Mouse (Mus musculus) cerebellum, adult 9-10 months (tissue): ENCODE results near the gene Kbtbd13.

Source experiments
- DNase-seq: peaks from one replicate; pipeline ENCODE4 v3.0.0; 2022

Gene Kbtbd13

DNA sequence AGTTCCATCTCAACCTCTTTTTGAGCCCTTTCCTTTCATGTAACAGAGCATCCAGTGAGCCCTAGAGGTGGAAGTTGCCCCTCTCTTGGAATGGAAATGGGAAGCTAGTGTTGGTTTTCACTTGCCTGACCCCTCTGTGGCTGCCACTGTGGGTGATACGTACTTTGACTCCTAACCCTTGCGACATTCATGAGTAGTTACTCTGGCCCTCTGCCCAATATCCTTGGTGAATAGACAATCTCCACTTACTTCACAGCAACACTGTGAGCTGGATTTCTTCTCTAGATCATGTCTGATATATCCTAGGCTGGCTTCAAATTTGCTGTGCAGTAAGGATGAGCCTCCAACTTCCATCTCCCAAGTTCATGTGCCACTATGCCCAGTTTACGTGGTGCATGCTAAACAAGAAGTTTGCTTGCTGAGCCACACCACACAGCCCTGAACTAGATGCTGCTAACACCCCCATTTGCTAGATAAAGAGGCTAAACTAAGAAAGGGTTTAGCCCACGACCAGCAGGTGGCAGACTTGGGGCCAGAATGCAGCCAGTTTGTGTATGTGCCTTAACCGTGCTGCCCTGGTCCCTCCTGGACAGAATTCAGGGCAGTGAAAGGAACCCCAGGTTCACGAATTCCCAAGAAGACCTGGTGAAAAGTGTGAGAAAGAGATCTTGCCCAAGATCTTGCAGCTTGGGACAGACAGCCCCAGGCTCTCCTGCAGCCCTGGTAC lies 1.3 kb upstream of the Kbtbd13 start:
- DNase-seq, result peak; percentile 37

DNA sequence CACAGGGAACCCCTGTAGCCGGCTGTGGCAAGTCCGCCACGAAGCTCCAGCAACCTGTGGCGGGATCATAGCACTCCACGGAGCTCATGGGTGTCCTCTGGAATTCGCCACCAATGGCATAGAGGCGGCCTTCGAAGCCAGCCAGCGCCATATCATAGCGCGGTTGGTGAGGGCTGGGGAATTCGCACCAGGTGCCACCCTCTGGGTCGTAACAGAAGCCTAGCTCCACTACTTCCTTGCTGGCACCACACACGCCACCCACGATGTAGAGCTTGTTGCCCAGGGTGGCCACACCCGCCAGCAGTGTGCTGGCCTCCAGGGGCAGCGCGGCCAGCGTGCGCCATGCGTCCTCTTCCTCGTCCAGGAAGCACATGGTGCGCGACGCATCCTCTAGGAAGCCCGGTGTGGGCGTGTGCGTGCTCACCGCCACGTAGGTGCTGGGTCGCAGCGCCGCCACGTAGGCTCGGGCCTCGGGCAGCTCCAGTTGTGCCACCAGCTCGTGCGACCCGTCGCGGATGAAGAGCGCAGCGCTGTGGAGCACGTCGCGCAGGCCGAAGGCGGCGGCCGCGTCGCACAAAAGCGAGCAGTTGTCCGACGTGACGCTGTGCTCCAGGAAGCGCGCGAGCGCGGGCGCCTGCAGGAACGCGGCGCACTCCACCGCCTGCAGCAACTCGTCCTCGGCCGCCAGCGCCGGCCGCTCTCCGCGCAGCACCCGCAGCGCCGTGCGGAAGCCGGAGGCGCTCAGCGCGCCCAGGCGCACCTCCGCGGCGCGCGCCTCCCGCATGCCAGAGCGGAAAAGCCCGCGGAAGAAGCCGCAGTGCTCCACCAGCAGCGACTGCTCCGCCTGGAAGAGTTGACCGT lies 470 bp downstream of the Kbtbd13 start:
- no peak for DNase-seq

DNA sequence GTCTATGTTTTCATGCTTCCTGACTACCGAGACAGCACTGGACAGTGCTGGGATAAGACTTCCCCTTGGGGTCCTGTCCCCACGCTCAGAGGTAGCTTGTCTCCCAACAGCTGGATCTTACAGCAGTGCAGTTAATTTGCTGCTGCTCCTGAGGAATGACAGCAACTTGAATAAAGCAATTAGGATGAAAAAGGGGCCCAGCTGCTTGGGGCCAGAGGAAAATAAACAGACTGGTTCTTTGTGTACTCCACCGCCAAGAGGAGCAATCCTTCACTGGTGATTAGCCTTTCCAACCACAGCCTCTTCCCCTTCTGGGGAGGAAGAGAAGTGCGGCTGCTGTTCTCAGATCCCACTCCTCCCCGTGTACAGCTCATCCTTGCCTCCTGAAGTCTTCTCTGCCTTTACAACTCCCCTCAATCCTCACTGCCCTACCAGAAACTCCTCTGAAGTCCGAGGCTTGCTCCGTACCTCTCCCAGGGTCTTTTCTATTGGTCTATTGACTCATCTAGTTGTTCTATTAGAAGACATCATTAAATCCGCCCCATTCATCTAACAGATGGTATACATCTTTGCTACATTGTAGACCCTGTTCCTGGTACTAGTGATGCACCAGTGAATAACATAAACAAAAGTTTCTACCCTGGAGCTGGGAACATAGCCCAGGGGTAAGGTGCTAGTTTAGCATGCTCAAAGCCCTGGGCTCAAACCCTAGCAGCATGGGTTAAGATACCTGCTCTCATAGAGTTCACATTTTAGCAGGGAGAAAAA lies 4.9 kb downstream of the Kbtbd13 start:
- DNase-seq, result no peak

DNA sequence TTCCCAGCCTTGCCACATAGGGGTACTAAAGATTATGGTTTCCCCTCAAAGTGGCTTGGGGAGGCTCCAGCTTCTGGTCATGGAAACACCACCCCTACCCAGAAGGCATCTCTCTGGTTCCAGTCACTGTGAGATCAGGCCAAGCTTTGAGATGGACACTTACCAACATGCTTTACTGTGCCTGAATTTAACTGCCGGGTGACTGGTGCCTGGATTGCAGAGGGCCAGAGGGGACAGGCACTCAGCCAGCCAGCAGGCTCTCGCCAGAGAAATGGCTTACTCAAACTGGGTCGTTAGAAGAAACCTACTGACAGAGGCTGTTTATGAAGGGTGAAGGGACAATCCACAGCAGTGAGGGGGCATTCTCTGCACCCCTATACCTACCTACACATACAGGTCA lies 7.2 kb downstream of the Kbtbd13 start:
- DNase-seq, result no peak

DNA sequence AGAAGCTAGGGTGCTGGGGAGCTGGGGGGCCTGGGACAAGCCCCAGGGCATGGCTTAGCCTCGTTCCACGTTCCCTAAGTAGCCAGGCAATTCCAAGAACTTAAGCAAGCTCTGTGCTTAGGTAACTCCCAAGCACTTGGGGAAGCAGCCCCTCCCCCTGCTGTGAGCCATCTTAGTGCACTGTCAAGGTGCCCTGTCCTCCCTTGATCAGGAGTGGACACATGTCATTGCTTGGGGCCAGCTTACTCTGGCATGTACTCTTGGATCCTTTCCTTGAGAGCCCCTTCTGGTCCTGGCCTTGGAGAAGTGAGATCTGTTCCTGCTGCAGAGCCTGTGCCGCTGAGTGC lies 8.7 kb downstream of the Kbtbd13 start:
- no peak for DNase-seq

DNA sequence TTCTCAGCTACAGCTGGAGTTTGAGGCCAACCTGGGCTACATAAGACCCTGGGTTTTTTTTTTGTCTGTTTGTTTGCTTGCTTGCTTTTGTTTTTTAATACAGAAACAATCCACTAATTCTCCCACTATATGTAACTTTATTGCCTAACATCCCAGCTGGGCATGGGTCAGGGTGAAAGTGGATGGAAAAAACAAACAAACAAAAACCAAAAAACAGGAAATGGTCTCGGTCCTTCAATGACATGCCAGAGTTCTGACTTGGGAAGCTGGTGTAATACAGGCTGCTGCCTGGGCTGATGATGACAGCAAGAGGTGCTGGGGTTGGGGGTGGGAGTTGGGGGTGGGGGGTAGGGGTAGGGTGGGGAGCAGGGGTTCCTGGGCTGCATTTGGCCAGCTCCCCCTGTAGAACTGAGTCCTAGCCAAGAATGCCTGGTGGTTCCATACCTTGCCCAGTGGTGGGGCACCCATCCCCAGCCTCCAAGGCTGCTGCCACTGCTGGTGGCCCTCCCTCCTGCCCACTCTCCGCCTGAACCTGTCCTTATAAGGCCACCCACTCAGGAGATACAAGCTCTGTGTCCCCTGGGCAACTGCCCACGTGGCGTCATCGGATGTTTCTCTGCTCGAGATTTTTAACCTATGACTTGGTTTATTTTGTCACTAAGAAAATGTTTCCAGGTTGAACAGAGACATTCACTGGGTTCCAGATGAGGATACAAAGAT lies 9.3 kb downstream of the Kbtbd13 start:
- no peak for DNase-seq

DNA sequence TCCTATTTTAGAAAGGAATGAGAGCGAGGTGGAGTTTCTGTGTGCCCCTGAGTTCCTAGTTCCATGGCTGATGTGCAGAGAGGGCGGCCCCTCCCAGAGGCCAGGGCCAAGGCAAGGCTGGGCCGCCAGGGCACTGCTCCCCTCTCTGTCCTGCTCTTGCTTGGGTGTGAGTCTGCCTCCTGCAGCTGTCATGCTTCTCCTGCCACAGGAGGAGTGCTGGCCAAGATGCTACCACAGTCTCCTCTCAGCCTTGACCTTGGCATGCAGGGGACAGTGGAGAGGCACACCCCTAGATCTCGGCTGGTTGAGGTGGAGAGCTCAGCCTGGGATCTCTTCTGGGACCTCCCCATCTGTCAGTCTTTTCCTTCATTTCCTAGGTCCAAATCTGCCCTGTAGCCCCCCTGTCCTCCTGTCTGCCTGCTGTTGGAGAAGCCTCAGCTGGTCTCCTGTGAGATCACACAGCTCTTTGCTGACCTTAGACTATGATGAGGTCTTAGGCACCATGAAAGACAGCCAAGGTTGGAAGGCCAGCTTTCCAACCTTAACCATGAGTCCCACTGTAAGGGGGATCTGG lies 10.3 kb downstream of the Kbtbd13 start:
- DNase-seq, result no peak

DNA sequence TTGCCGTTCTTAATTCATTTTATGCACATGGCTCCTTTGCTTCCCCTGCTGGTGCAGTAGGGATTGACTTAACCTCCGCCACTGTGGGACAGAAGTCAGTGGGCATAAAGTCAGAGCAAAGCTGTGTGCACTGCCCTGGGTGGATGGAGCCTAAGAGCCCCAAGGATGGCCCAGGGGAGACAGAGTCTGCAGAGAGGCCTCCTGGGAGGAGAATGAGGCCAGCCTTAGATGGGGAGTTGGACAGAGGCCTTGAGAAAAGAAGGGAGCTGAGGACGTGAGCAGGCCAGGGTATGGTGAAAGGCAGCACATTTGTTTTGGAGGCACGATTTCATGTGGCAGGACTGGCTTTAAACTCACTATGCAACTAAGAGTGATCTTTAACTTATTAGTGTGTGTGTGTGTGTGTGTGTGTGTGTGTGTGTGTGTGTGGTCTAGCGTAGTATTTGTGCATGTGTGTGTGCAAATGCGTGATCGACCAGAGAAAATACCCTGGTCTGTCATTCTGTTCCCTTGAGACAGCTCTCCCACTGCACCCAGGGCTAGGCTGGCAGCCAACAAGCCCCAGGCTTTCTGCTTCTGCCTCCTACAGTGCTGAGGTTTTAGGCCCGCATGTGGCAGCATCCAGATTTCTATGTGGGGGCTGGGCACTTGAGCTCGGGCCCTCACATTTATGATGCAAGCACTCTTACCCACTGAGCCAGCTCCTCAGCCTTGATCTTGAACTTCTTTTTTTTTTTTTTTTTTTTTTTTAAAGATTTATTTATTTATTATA lies 16.1 kb downstream of the Kbtbd13 start:
- DNase-seq, result no peak

DNA sequence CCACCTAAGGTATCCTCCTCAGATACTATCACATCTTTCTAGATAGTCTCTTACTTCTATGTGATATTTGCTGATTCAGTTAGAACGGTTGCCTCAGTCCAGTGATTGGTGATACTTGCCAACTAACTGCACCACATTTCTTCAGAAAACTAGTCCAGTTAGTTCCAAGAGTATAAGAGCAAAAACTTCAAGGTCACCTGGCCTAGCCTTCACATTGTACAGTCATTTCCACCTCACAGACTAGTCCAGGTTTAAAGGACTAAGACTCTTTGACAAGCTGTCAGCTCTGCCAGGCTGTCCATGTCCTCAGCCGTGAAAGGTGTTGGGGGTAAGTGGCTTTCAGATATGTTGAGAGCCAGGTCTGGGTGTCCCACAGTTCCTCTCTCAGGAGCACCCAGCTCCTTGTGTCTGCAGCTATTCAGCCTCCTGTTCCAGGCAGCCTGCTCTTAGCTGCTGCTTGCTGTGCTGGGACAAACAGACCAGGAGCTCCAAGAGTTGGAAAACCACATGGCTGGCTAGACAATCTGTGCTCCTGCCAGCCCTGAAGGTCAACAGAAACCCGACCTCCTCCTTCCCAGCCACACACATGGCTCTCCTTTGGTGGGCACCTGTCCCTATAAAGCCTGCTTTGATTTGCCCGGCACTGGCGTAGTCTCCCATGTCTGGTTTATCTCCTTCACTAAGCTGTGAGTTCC lies 16.8 kb downstream of the Kbtbd13 start:
- DNase-seq, result no peak

DNA sequence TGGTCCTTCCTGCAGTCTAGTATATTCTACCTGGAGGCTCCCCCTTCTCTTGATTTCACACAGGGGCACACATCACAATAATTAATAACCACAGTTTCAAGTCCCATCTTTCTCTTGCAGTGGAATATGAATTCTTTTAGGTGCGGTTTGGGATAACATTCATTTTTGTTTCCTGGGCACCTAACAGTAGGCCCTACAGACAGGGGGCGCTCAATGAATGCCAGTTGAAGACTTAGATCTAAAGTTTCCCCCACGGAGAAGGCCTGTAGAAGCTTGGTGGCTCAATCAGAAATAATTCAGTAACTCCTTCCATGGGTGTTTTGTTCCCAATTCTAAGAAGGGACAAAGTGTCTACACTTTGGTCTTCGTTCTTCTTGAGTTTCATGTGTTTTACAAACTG lies 19.0 kb downstream of the Kbtbd13 start:
- DNase-seq, result no peak

DNA sequence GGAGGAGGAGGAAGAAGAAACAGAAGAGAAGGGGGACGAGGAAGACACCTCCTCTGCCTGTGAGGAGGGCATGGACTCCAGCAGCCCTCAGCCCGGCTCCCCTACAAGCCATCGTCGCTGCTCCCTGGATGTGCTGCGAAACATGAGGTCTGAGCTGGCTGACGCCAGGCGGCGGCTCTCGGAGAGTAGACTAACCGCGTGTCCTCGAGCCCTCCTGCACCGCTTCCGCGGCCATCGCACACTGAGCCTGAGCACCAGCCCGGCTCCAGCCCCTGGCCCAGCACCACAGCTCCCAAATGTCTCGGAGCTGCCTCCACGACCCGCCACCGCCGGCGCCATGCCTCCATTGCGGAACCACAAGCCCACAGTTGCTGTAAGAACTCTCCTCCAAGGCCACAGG lies 19.7 kb downstream of the Kbtbd13 start:
- DNase-seq, result no peak

DNA sequence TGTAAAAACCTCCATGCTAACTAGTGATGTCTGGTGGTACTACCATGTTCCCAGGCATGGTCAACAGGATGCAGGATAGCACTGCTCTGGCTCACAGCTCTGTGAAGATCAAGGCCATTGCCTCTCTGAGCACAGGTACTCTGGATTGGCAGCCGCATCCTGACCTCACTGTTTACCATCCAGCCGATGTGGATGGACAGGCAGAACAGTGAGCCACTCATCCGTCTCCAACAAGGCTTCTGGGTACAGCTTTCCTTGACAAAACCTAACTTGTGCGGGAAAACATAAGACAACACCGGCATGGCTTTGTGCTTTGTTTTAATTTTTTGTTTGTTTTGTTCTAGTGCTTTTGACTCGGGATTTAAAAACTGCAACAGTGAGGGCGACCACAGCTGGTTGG lies 25.7 kb downstream of the Kbtbd13 start:
- no peak for DNase-seq

DNA sequence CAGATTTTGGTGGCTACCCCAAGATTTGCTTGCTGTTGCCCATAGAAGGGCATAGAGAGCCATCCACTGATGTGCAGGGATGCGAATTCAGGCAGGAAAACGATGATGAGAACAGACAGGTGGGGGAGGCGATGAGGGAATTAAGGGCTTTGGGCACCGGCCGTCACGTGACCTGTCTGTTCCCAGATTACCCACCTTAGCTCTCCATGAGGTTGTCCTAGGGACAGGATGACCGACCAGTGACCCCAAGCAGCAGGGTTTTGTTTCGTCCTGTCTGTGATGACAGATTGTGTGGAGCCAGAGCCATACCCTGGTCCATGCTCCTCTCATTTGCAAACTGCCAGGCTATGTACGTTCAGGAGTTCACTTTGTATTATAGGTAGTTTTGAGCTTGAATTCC lies 27.8 kb downstream of the Kbtbd13 start:
- DNase-seq, result no peak

DNA sequence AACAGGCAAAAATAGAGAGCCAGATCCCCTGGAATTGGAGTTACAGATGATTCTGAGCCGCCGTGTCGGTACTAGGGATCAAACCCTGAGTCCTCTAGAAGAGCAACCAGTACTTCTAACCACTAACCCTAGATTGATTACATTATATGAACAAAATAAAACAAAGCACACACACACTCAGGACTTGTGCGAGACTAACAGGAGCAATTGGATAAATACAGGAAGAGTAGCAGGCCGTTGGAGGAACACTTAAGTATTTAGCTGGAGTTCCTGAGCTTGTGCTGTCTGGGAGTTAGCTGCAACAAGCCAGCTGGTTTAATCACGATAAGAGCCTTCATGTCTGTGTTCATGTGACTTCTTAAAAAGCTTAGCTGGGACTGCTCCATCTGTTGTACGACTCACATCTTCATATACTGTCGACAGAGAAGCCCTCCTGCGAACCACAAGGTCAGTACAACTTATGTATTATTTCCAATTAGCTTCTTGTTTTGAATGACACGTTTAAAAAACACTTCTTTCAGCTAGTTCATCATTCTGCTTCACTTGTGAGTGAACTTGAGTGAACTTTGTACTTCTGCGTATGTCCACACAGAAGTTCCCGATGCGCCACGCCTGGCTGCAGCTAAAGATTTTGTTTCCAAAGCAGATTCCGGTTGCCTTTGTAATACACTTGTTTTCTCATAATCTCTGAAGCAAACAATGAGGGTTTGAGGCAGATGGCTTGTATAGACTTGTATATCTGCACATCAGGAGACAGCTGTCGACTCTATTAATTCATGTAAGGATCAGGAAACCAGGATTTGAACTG lies 30.6 kb downstream of the Kbtbd13 start, which contains the start of gene Ubap1l:
Gene Ubap1l, plus strand, starts transcription at position 401 of the 808 bp plus-strand sequence.
- DNase-seq, result no peak

DNA sequence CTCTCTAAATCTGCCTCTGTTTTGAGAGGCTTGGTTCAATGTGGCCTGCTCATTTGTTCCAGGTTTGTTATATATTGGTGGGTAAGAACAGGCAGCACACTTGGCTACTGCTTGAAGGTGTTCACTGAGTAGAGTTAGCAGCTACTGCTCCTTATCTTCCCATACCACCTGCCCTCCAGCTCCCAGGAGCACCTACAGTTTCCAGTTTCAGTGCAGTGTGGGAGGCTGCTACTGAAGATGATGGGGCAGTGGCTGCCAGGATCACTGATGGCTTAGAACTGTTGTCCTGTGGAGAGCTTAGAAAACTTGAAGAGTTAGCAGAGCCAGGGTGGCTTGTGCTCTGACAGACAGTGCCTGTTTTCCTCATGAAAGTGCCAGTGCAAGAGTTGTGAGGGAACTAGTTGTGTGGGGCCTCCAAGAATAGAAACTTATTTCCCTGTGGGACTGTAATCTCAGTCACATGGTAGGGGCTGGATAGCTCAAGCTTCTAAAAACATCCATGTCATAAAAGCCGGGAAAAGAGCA lies 32.4 kb downstream of the Kbtbd13 start:
- no peak for DNase-seq

DNA sequence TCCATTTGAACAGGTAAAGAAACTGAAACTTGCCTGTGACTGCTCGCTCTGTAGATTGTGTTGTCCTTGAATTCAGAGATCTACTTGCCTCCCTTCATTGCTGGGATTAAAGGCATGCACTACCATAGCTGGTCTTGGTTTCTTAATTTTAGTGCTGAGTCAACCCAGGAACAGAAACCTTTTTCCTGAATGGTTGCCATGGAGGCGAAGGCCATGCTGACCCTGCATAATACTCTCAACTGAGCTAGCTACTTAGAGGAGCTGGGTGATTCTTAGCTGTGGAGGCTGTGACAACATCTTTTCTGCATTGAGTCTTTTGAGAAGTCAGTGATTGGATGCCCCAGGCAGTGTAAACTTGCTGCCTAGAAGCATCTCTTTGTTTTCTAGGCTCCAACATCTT lies 34.5 kb downstream of the Kbtbd13 start:
- no peak for DNase-seq

DNA sequence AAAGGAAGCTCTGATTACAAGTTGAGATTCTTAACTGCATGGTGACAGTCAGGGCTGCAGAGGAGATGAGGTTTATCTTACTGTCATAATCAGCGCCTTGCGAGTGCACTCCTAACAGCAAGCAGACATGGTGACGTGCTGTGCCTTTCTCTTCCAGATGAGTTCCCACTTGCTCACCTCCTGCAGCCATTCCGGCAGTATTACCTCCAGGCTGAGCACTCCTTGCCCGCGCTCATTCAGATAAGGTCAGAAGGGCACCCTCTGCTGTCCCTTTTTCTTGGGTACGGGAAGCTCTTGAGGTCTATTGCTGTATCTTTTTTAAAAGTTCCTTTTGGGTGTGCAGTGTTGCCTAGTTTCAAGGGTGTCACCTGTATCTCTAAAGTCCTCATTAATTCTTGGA lies 34.9 kb downstream of the Kbtbd13 start:
- no peak for DNase-seq

DNA sequence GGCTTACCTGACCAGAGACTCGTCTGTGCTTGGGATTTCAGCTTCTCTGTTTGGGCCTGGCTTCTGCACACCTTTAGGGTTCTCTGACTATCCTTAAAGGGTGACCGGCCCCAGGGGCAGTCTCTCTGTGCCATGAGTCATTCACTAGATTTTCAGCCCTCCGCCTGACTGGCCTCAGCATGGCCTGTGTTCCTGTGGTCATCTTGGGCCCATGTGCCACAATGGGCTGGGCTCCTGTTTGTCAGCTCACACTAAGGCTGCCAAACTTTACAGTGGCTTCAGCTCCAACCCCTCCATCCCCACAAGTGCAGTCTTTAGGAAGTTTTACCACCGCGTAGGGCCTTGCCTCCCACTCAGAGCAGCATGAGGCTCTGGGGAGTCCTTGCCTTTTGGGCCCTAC lies 38.2 kb downstream of the Kbtbd13 start:
- no peak for DNase-seq

DNA sequence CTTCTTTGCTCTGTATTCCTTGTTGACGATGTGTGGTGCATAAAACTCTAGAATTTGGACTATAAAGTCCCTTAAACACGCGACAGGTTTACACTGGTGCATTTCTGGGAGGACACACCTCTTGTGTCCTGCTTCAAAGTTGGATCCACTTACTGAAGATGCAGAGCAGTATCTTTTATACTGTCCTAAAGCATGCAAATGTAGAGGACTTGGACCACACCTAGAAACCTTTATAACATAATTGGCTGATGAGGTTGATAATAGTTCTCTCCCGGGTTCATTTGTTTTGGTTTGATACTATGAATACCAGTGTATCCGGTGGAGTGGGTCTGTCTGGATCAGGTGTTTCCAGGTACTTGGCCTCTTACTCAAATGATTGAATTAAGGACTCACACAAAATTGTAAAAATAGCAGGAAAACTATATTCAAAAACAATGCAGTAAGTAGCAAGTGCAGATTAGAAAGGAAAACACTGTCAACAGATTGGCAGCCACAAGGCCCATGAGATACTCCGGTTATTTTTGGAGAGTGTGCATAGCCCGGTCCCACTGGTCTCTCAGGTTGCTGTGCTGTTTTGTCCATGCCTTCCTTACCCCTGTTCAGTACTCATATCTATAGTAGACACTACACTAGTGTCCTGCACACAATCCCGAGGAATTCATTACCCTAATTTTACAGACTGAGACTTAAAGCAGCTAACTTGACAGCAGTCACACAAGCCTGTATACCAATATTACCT lies 44.2 kb downstream of the Kbtbd13 start:
- DNase-seq, result no peak
